Mouse (Mus musculus) right cerebral cortex, adult 2 months (tissue): Measurements from ENCODE around the gene Tmem269.

Experiments
- DNase-seq, 2 experiments: peaks; one replicate each; pipeline ENCODE4 v3.0.0; 2021 to 2022; ENCODE audit warnings: low spot score in 2 of 2

Tmem269 gene

DNA sequence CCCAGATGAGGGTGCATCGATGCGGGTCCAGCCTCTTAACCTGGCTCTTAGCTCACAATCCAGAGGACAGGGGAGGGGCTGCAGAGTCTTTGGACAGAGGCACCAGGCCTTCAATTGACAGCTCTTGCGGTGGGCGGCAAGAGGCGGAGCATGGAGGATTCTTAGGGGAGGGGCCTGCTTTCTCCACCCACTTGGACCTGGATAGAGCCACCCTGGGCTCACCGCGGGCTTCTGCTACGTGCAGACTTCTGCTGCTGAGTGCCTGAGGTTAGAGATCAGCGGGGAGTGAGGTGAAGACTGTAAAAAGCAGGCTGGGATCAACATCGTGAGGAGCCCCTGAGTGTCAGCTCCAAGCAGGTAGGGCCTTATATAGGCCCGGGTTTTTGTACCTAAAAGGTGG, at the start of gene Tmem269:
Gene Tmem269 (minus strand): TSS at position 49 of the 400 bp plus-strand sequence.
- DNase-seq = no peak

DNA sequence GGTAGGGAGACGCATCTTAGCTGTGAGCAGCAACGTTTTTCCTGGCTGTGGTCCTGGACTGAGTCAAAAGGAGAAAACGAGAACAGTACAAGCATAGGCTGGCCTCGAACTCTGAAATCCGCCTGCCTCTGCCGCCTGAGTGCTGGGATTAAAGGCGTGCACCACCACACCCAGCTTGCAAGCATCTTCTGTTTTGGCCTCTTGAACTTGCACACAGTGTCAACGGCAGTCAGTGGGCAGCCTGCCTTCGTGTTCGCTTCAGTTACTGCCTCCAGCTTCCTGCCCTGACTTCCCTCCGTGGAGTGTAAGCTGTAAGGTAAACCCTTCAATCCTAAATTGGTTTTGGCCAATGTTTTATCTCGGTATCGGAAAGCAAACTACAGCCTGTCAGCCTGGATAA, 48.6 kb upstream of the Tmem269 start:
- DNase-seq = no peak

- DNase-seq = no peak
Observed at GRCm38 (mm10) chr4:119263459-119263858, 45.4 kb upstream of the Tmem269 start.

- no peak for DNase-seq
Observed at GRCm38 (mm10) chr4:119262483-119262882, 44.5 kb upstream of the Tmem269 start.

GRCm38 (mm10) chr4:119261087-119261713, 43.2 kb upstream of the Tmem269 start:
- no peak for DNase-seq

GRCm38 (mm10) chr4:119259344-119260254, 41.6 kb upstream of the Tmem269 start:
- DNase-seq = no peak

DNA sequence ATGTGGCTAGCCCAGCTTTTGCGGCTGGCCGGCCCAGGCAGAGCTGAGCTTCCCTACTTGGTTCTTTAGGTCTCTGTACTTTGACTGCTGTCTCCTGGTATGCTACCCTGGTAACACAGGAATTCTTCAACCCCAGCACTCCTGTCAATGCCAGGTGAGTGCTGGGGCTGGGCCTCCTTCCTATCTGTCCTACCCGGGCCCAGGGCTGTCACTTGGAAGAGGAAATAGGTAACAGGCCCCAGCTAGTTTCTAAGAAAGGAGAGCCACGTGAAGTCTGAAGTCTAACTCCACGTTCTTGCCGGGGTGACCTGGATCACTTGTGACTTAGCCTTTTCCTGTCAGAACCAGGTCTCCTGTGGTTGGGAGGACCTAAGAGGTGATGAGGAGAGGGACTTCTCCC, 39.1 kb upstream of the Tmem269 start:
- DNase-seq = no peak

DNA sequence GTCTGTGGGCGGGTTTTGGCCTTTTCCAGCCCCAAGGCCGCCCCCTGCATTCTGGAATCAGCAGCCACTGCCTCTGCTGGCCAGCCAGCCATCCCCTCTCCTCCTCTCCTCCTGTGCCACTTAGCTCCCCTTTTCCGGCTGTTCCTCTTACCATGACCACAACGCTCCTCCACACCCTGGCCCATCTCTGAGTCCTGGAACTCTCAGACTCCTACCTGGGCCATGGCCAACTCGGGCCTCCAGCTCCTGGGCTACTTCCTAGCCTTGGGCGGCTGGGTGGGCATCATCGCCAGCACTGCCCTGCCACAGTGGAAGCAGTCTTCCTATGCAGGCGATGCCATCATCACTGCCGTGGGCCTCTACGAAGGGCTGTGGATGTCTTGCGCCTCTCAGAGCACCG, 37.3 kb upstream of the Tmem269 start, which contains the start of gene Cldn19:
Gene Cldn19 (plus strand): TSS at position 64 of the 400 bp plus-strand sequence.
- no peak for DNase-seq

- peak; percentile 45 to 49 for DNase-seq
Observed at GRCm38 (mm10) chr4:119254012-119254618, 36.1 kb upstream of the Tmem269 start.

GRCm38 (mm10) chr4:119252025-119252808, 34.2 kb upstream of the Tmem269 start:
- DNase-seq = no peak

DNA sequence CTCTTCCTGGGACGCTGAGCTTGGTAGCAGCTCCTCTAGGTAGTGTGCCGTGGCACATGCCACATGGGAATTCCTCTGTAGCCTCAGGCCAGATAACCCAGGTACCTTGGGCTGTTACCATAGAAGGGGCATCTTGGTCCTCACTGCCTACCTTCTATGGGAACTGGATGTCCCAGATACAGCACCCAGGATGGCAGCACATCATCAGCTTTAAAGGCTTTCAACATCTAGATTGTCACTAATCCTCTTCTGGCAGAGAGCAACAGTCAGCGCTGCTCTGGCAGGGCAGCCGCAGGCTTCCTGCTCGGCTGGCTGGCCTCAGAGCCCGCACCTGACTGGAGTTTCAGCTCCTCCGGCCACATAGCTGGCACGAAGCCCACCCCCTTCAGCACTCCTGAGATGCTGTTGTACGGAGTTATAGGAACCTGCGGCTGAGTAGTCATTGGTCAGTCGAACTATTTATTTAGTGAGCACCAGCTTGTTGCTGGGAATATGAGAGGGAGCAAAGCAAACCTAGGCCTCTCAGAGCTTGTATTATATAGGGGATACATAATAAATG, 30.5 kb upstream of the Tmem269 start:
- DNase-seq = no peak

- peak; percentile 70 to 79 for DNase-seq
Observed at GRCm38 (mm10) chr4:119247462-119248235, 29.6 kb upstream of the Tmem269 start.

DNA sequence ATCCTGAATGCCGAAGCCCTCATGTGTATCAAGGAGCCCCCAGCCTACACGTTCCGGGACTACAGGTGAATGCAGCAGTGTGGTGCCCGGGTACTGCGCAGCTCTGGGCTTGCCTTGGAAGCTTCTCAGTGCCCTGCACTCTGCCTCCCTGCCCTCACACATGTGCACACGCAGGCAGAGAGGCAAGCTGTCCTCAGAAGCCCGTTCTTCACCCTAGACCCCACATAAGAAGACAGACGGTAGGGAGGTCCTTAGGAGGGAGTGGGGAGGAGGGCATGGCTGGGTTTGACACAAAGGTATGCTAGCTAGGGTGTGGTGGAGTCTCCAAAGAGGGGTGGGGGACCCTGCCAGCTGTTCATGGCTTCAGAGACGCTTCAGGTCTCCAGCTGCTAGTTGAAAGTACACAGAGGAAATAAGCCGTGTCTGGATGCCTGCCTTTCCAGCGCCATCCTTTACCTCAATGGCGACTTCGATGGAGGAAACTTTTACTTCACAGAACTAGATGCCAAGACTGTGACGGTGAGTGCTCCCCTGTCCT, 28.7 kb upstream of the Tmem269 start:
- no peak for DNase-seq

DNA sequence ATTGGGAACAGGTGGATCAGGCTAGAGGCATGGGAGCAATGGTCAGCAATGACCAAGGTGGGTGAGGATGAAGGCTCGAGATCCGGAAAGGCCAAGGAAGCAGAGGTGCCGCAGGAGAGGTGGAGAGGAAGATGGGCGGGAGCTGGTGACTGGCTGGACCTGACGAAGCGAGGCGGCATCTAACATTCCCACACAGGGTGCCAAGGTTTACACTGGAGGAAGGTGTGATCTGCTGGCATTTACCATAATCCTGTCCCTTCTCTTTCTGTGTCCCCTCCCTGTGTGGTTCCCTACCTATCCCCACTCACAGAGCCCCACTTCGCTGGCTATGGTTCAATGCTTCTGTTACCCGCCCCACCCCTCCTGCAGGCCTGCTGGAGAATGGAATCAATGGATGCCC, 27.9 kb upstream of the Tmem269 start:
- peak in 1 of 2 experiments; percentile 30 for DNase-seq

- DNase-seq = peak; percentile 67 to 71
Observed at GRCm38 (mm10) chr4:119245556-119245955, 27.5 kb upstream of the Tmem269 start.

- DNase-seq = peak; percentile 74 to 75
Observed at GRCm38 (mm10) chr4:119244468-119245240, 26.6 kb upstream of the Tmem269 start.

GRCm38 (mm10) chr4:119242571-119242970, 24.6 kb upstream of the Tmem269 start:
- no peak for DNase-seq

- DNase-seq = peak; percentile 63 to 68
Observed at GRCm38 (mm10) chr4:119241664-119242063, 23.6 kb upstream of the Tmem269 start.

DNA sequence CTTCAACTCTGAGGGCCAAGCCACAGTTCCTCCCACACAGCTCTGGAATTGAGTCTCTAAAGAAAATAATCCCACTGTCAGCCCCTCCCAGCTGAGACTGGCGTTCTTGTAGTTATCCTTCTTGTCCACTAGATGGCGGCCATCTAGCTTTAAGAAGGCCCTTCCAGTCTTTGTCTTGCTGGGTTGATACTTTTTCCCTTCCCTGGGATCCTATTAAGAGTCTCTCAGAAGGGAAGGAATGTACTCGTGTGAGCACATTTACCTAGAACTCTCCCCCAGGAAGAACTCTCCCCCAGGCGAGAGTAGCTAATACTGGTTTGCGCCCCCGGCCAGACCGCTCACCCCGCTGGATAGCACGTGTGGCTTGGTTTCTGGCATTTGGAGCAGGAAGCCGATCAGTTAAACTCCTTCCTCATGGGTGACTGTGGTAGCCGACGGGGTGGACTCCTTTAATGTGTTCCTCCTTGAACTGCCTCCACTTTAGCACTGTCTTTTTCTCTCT, 21.2 kb upstream of the Tmem269 start:
- DNase-seq = peak; percentile 40 to 61
